Mouse (Mus musculus): ENCODE measurements at regions not wholly inside any gene's neighbourhood (a gene's known extent, or its start where the extent isn't known, plus 50 kb on each side); places are given as distances from the start of the nearest gene placed in this dataset.

GRCm38 (mm10) chr5:67155582-67155981, 56.5 kb upstream of the Phox2b start:
- no peak overlapping the region for H3K27ac ChIP-seq (replicated peaks)
- 0 out of 2 replicates have a peak, but pooled peaks cover 5% of the 10 kb centered on the region for H3K27me3 ChIP-seq (replicated peaks; ENCODE audit: low read depth, poor library complexity, severe bottlenecking)
- no peaks in the 10 kb centered on the region for H3K4me1 ChIP-seq
- no peaks in the 10 kb centered on the region for H3K36me3 ChIP-seq (replicated peaks)
- no peak overlapping the region for H3K4me3 ChIP-seq
- no peaks in the 10 kb centered on the region for H3K9me3 ChIP-seq
- no peak for DNase-seq (ENCODE audit: low spot score)

DNA sequence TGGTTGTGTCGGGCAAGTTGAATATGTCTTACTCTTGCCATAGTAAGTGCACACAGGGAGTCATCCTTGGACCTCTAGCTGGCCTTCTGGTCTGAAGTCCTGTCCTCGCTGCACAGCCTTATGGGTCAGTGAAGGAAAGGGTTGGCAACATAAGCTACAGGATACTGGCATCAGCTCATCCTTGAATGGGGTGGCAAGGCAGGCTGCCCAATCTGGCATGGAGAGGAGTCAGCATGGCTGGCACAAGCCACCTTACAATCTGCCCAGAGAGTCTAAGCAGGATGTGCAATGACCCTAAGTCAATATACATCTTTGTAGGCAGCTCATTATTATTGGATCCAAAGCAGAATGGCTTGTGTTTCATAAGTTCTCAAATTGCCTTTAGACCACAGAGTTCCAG, 57.8 kb upstream of the Phox2b start:
- Histone ChIP-seq H3K4me3 (no peak overlapping the region), H3K27me3 (replicated peaks; ENCODE audit: low read depth, poor library complexity, severe bottlenecking) (no peaks in the 10 kb centered on the region), H3K36me3 (replicated peaks) (no peaks in the 10 kb centered on the region), H3K4me1 (no peaks in the 10 kb centered on the region), H3K9me3 (no peaks in the 10 kb centered on the region), H3K27ac (replicated peaks) (no peak overlapping the region)
- DNase-seq (ENCODE audit: low spot score), result no peak
- 89% methylated on average over 2 of the region's 2 CpGs for WGBS

DNA sequence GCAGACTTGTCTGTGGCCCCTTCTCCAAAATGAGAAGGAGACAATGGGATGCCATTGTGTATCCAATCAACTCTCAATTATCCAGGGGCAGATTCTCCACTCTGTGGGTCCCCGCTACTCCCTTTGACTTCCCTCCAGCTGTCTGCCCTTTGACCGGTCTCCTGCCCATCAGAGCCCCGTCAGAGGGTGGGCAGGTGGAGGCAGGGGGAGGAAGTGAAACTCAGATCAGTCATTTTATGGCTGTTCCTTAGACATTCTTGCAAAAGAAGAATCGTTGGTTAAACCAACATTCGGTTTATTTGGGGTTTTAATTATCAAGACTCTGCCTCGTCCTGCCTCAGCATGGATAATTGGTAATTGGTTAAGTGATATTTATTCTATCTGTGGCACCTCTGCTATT, 77.7 kb upstream of the Phox2b start:
- H3K27me3 ChIP-seq (replicated peaks; ENCODE audit: low read depth, poor library complexity, severe bottlenecking), result peaks cover 4% of the 10 kb centered on the region; the same call in 1 of the 2 replicates
- 0 out of 2 replicates have a peak overlapping the region, but pooled peaks have one; percentile 19 for H3K27ac ChIP-seq (replicated peaks)
- DNase-seq (ENCODE audit: low spot score), result no peak
- peaks cover 13% of the 10 kb centered on the region for H3K4me1 ChIP-seq
- no peaks in the 10 kb centered on the region for H3K9me3 ChIP-seq
- 43% methylated on average over 6 of the region's 6 CpGs for WGBS
- H3K4me3 ChIP-seq, result no peak overlapping the region
- no peaks in the 10 kb centered on the region for H3K36me3 ChIP-seq (replicated peaks)

DNA sequence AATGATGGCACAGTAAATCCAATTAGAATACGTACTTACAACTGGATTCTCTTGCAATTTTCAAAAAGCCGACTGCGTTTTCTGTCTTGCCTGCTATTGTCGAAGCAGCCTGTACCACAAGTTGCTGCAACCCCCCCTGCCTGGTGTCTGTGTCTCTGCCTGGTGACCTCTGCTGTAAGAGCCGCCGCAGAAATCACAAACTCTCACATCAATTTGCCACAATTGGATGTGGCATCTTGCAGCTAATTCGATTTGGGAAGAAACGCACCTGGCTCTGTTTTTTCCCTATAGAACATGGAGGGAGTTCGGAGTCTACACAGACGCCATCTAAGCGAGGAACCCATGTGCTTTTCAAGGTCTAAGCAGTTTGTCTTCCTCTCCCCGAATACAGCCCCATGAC, 80.1 kb upstream of the Phox2b start:
- H3K36me3 ChIP-seq (replicated peaks), result no peaks in the 10 kb centered on the region
- H3K9me3 ChIP-seq, result no peaks in the 10 kb centered on the region
- no peak overlapping the region for H3K27ac ChIP-seq (replicated peaks)
- WGBS, result 64% methylated on average over 12 of the region's 12 CpGs
- DNase-seq (ENCODE audit: low spot score), result peak; percentile 53
- H3K27me3 ChIP-seq (replicated peaks; ENCODE audit: low read depth, poor library complexity, severe bottlenecking), result peaks cover 4% of the 10 kb centered on the region; the same call in 1 of the 2 replicates
- peaks cover 13% of the 10 kb centered on the region for H3K4me1 ChIP-seq
- H3K4me3 ChIP-seq, result no peak overlapping the region

GRCm38 (mm10) chr5:67189376-67189901, 70.9 kb upstream of the Tmem33 start:
- 69% methylated on average over 4 of the region's 4 CpGs for WGBS
- DNase-seq (ENCODE audit: low spot score), result no peak
- Histone ChIP-seq H3K9me3 (no peaks in the 10 kb centered on the region), H3K4me1 (peaks cover 11% of the 10 kb centered on the region), H3K36me3 (replicated peaks) (no peaks in the 10 kb centered on the region), H3K27ac (replicated peaks) (no peak overlapping the region), H3K27me3 (replicated peaks; ENCODE audit: low read depth, poor library complexity, severe bottlenecking) (no peaks in the 10 kb centered on the region), H3K4me3 (no peak overlapping the region)

GRCm38 (mm10) chr5:67194065-67194464, 66.3 kb upstream of the Tmem33 start:
- DNase-seq (ENCODE audit: low spot score), result no peak

GRCm38 (mm10) chr5:67205083-67205738, 55.2 kb upstream of the Tmem33 start:
- DNase-seq (ENCODE audit: low spot score), result no peak
- Histone ChIP-seq H3K27ac (replicated peaks) (no peak overlapping the region), H3K36me3 (replicated peaks) (no peaks in the 10 kb centered on the region), H3K4me3 (no peak overlapping the region), H3K9me3 (no peaks in the 10 kb centered on the region), H3K27me3 (replicated peaks; ENCODE audit: low read depth, poor library complexity, severe bottlenecking) (peaks cover 32% of the 10 kb centered on the region), H3K4me1 (peaks cover 19% of the 10 kb centered on the region)
- WGBS, result 52% methylated on average over 11 of the region's 11 CpGs

More at GRCm38 (mm10) chr5:67194065-67194464, 66.3 kb upstream of the Tmem33 start:
- no peaks in the 10 kb centered on the region for H3K9me3 ChIP-seq
- H3K4me1 ChIP-seq, result peaks cover 11% of the 10 kb centered on the region
- H3K36me3 ChIP-seq (replicated peaks), result no peaks in the 10 kb centered on the region
- no peak overlapping the region for H3K27ac ChIP-seq (replicated peaks)
- H3K4me3 ChIP-seq, result no peak overlapping the region
- whole genome bisulfite sequencing, result 71% methylated on average over 2 of the region's 2 CpGs
- no peaks in the 10 kb centered on the region for H3K27me3 ChIP-seq (replicated peaks; ENCODE audit: low read depth, poor library complexity, severe bottlenecking)

Data from embryonic facial prominence, embryonic 10.5 days (tissue).